Mouse (Mus musculus) liver, postnatal 0 days (tissue): ENCODE measurements around the gene Ackr2.

ENCODE experiments used
- CTCF ChIP-seq: sonication (generic); IDR thresholded peaks from 2 replicates; pipeline ENCODE4 v1.5.1; 2016; ENCODE audit warnings: antibody characterized with exemption, low read depth
- EP300 ChIP-seq: IDR thresholded peaks from 2 replicates; pipeline ENCODE4 v1.6.1; 2016; ENCODE audit warnings: antibody characterized with exemption, low read depth, mild to moderate bottlenecking

DNA sequence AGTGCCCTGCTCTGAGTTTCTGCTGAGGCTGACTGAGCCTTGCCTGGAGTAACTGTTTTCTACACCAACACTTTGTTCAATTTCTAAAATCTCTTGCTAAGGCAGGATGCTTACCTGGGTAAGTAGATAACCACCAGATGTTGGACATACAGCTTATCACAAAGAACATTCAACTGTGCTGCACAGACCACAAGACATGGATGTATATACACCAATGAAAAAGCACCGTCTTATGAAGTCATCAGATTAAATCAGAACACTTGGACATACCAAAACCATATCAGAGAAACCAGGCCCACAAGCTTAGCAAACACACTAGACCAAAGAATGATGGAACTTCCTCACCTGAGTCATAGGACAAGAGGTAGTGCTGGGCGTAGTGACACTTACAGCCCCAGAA lies 38.8 kb upstream of the Ackr2 start:
- TF ChIP-seq CTCF, result no peak
- TF ChIP-seq EP300, result no peak
